8 mouse cellular contexts compared by ENCODE assay signal in the genomic region with DNA sequence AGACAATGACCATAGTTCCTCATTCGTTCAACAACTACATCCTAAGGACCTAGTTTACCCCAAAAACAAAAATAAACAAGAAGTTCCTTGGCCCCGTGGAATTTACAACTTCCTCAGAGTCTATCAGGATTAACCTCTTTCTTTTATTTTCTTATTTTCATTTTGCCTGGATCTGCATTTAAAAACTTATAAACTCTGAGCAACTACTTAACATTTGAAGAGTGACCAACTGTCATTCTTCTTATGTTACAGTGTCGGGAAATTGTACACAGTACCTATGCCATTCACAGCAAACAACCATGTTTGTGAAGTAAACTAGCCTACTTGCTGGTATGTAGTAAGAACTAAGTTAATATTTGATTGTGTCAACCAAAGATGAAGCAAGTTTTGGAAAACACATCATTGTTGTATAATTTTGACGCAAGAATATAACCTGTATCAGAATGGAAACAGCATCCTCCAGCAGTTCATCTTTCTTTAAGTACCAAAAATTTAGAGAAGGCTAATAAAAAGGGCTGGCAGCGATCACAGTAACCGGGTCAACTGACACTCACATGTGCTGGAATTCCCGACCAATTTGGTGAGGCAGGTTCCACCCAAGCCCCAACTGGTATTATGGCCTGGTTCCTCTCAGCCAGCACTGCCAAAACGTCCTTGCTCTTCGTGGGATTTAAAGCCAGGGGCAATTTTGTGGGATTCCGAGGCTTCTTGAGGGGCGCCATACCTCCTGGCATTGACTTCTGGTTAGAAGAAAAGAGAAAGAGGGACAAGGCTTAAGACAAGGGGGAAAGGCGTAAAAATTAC. TPM values are rescaled to one million over a fixed set of nuclear protein-coding genes. Genes with fewer than 3 reads are reported as not detected.
DNase-seq lines count a peak whose midpoint lies in the region; ATAC-seq and TF ChIP-seq lines count a peak whose summit lies in the region.

No protein-coding gene starts in this region.

- H3K4me1 ChIP-seq in kidney, embryonic 15.5 days = peaks cover 13% of the 10 kb centered on the region
- peaks cover 8% of the 10 kb centered on the region; the same call in 1 of the 2 replicates for H3K4me1 ChIP-seq in forebrain, postnatal 0 days (ENCODE audit: insufficient read depth)
- H3K4me1 ChIP-seq in limb, embryonic 15.5 days = peaks cover 5% of the 10 kb centered on the region; the same call in 1 of the 2 replicates
- peaks cover 13% of the 10 kb centered on the region for H3K4me1 ChIP-seq in neural tube, embryonic 15.5 days

- no peaks in the 10 kb centered on the region for H3K9me3 ChIP-seq in kidney, embryonic 15.5 days (replicated peaks)
- no peaks in the 10 kb centered on the region for H3K9me3 ChIP-seq in forebrain, postnatal 0 days (ENCODE audit: low read length)
- H3K9me3 ChIP-seq in limb, embryonic 15.5 days = no peaks in the 10 kb centered on the region
- no peaks in the 10 kb centered on the region for H3K9me3 ChIP-seq in neural tube, embryonic 15.5 days (replicated peaks)

- H3K27ac ChIP-seq in kidney, embryonic 15.5 days = peak overlapping the region; percentile 94
- H3K27ac ChIP-seq in forebrain, postnatal 0 days (ENCODE audit: low read depth, low read length) = peak overlapping the region; percentile 92
- H3K27ac ChIP-seq in limb, embryonic 15.5 days = peak overlapping the region; percentile 90
- H3K27ac ChIP-seq in neural tube, embryonic 15.5 days (replicated peaks) = peak overlapping the region; percentile 92

- DNase-seq in kidney, adult 18-20 months = no peak
- DNase-seq in adipocyte (ENCODE audit: low spot score) = peak; percentile 5
- DNase-seq in forebrain, postnatal 0 days = no peak
- DNase-seq in ovary, adult 18-20 months (ENCODE audit: low spot score) = no peak
- DNase-seq in left cerebral cortex, postnatal 14 days (ENCODE audit: low spot score in 2 of 2) = no peak

- WGBS in kidney, embryonic 15.5 days = 19% methylated on average over 12 of the region's 12 CpGs
- WGBS in forebrain, postnatal 0 days = 21% methylated on average over 12 of the region's 12 CpGs
- WGBS in limb, embryonic 15.5 days = 21% methylated on average over 12 of the region's 12 CpGs
- 23% methylated on average over 12 of the region's 12 CpGs for WGBS in neural tube, embryonic 15.5 days

- ATAC-seq in kidney, embryonic 15.5 days (replicated peaks; ENCODE audit: low FRiP score) = peak; percentile 17
- no peak; the same call in 1 of the 2 replicates for ATAC-seq in forebrain, postnatal 0 days
- ATAC-seq in limb, embryonic 15.5 days (ENCODE audit: insufficient number of reproducible peaks, low FRiP score, low TSS enrichment, low read depth) = no peak
- peak; percentile 26; the same call in 1 of the 2 replicates for ATAC-seq in neural tube, embryonic 15.5 days (ENCODE audit: low FRiP score)

- H3K27me3 ChIP-seq in kidney, embryonic 15.5 days = 0 out of 2 replicates have a peak, but pooled peaks cover 3% of the 10 kb centered on the region
- no peaks in the 10 kb centered on the region for H3K27me3 ChIP-seq in forebrain, postnatal 0 days (ENCODE audit: insufficient read depth, low read length)
- H3K27me3 ChIP-seq in limb, embryonic 15.5 days = no peaks in the 10 kb centered on the region; the same call in 1 of the 2 replicates
- no peaks in the 10 kb centered on the region for H3K27me3 ChIP-seq in neural tube, embryonic 15.5 days (replicated peaks)

- TF ChIP-seq CTCF in forebrain, postnatal 0 days (IDR thresholded peaks at IDR 0.05; ENCODE audit: low read depth) = no peak

- peak overlapping the region; percentile 76 for H3K4me2 ChIP-seq in kidney, embryonic 15.5 days
- peak overlapping the region; percentile 62 for H3K4me2 ChIP-seq in forebrain, postnatal 0 days (ENCODE audit: low read depth)
- peak overlapping the region; percentile 73 for H3K4me2 ChIP-seq in limb, embryonic 15.5 days
- H3K4me2 ChIP-seq in neural tube, embryonic 15.5 days = peak overlapping the region; percentile 91

- H3K36me3 ChIP-seq in kidney, embryonic 15.5 days = peaks cover 6% of the 10 kb centered on the region; the same call in 1 of the 2 replicates
- H3K36me3 ChIP-seq in forebrain, postnatal 0 days (ENCODE audit: insufficient read depth) = no peaks in the 10 kb centered on the region
- peaks cover 2% of the 10 kb centered on the region; the same call in 1 of the 2 replicates for H3K36me3 ChIP-seq in limb, embryonic 15.5 days
- peaks cover 2% of the 10 kb centered on the region; the same call in 1 of the 2 replicates for H3K36me3 ChIP-seq in neural tube, embryonic 15.5 days

- intact Hi-C loops in left cerebral cortex, postnatal 14 days (cut with DNase I) = loop anchor here (5.0 kb wide), 1 partner anchor 170 kb away; no protein-coding TSS in a partner anchor

- H3K9ac ChIP-seq in kidney, embryonic 15.5 days = peak overlapping the region; percentile 84
- peak overlapping the region; percentile 64 for H3K9ac ChIP-seq in forebrain, postnatal 0 days
- peak overlapping the region; percentile 71 for H3K9ac ChIP-seq in limb, embryonic 15.5 days
- peak overlapping the region; percentile 82 for H3K9ac ChIP-seq in neural tube, embryonic 15.5 days (replicated peaks)

- H3K4me3 ChIP-seq in kidney, embryonic 15.5 days (replicated peaks) = peak overlapping the region; percentile 84
- H3K4me3 ChIP-seq in forebrain, postnatal 0 days (ENCODE audit: low read depth, low read length) = peak overlapping the region; percentile 52
- peak overlapping the region; percentile 68 for H3K4me3 ChIP-seq in limb, embryonic 15.5 days
- H3K4me3 ChIP-seq in neural tube, embryonic 15.5 days (replicated peaks) = peak overlapping the region; percentile 87

RNA-seq across cellular contexts. Expression of a gene that starts 0.8 kb away (rescaled TPM):
- 7.1 and 8.0 TPM in 2 replicates for polyA plus RNA-seq in kidney, embryonic 15.5 days (2015; fragmentation: Nextera tagmentation; extraction: Ambion mirVana)
- total RNA-seq in forebrain, postnatal 0 days (2014; rRNA removed) = 6.3 and 8.7 TPM in 2 replicates
- polyA plus RNA-seq in forebrain, postnatal 0 days (2015; fragmentation: Nextera tagmentation; extraction: Ambion mirVana) = 4.2 and 7.8 TPM in 2 replicates
- 7.0 and 7.3 TPM in 2 replicates for polyA plus RNA-seq in limb, embryonic 15.5 days (2015; fragmentation: Nextera tagmentation; extraction: Ambion mirVana)
- polyA plus RNA-seq in neural tube, embryonic 15.5 days (2015; fragmentation: Nextera tagmentation; extraction: Ambion mirVana) = 6.4 and 7.7 TPM in 2 replicates
- total RNA-seq in left cerebral cortex, postnatal 14 days (2021) = 1 to 10 TPM; 2.0 TPM

RNA-seq across cellular contexts. Expression of a gene that starts 19.8 kb away (rescaled TPM):
- not detected in 2 replicates for polyA plus RNA-seq in kidney, embryonic 15.5 days (2015; fragmentation: Nextera tagmentation; extraction: Ambion mirVana)
- total RNA-seq in forebrain, postnatal 0 days (2014; rRNA removed) = 11.8 and 17.2 TPM in 2 replicates
- 27.8 and 39.8 TPM in 2 replicates for polyA plus RNA-seq in forebrain, postnatal 0 days (2015; fragmentation: Nextera tagmentation; extraction: Ambion mirVana)
- polyA plus RNA-seq in limb, embryonic 15.5 days (2015; fragmentation: Nextera tagmentation; extraction: Ambion mirVana) = 0.05 and 0.06 TPM in 2 replicates
- 25.6 and 25.8 TPM in 2 replicates for polyA plus RNA-seq in neural tube, embryonic 15.5 days (2015; fragmentation: Nextera tagmentation; extraction: Ambion mirVana)
- total RNA-seq in left cerebral cortex, postnatal 14 days (2021) = 10 to 100 TPM; 58.0 to 61.6 TPM

RNA-seq across cellular contexts. Expression of a gene that starts 54.3 kb away (rescaled TPM):
- polyA plus RNA-seq in kidney, embryonic 15.5 days (2015; fragmentation: Nextera tagmentation; extraction: Ambion mirVana) = 15.8 and 19.6 TPM in 2 replicates
- 4.1 and 9.6 TPM in 2 replicates for total RNA-seq in forebrain, postnatal 0 days (2014; rRNA removed)
- polyA plus RNA-seq in forebrain, postnatal 0 days (2015; fragmentation: Nextera tagmentation; extraction: Ambion mirVana) = 3.1 and 3.3 TPM in 2 replicates
- 10.7 and 14.3 TPM in 2 replicates for polyA plus RNA-seq in limb, embryonic 15.5 days (2015; fragmentation: Nextera tagmentation; extraction: Ambion mirVana)
- polyA plus RNA-seq in neural tube, embryonic 15.5 days (2015; fragmentation: Nextera tagmentation; extraction: Ambion mirVana) = 5.4 and 6.2 TPM in 2 replicates
- 10 to 100 TPM in 1 of 2 experiments, 1 to 10 TPM in 1; 7.1 to 10.0 TPM for total RNA-seq in left cerebral cortex, postnatal 14 days (2021)

Comparison
In these comparisons a context has a peak if more than half of its experiments do, and no peak if none do; other contexts are left out.
1. ATAC-seq: peak in kidney, embryonic 15.5 days (single experiment) and neural tube, embryonic 15.5 days (single experiment); none in forebrain, postnatal 0 days (single experiment) and limb, embryonic 15.5 days (single experiment).
2. RNA of a gene that starts 19.8 kb away (polyA plus RNA-seq): 27.8 to 39.8 TPM in forebrain, postnatal 0 days and 25.6 to 25.8 TPM in neural tube, embryonic 15.5 days; 0.05 to 0.06 TPM in limb, embryonic 15.5 days and not detected in kidney, embryonic 15.5 days; every median in the first group is over 10 times any median in the second.
3. Peak in every context shown above with its lines, with median percentiles within 50 percentile points of each other: H3K27ac ChIP-seq, H3K4me2 ChIP-seq, H3K4me3 ChIP-seq and H3K9ac ChIP-seq.